Mouse (Mus musculus): ENCODE results near the gene Plpp2. TPM values are rescaled to one million over a fixed set of nuclear protein-coding genes. Genes with fewer than 3 reads are reported as not detected.

Plpp2 gene
- total RNA-seq, 4 experiments from 2014 or later: 0.29 to 1.3 (median 0.50) TPM

DNA sequence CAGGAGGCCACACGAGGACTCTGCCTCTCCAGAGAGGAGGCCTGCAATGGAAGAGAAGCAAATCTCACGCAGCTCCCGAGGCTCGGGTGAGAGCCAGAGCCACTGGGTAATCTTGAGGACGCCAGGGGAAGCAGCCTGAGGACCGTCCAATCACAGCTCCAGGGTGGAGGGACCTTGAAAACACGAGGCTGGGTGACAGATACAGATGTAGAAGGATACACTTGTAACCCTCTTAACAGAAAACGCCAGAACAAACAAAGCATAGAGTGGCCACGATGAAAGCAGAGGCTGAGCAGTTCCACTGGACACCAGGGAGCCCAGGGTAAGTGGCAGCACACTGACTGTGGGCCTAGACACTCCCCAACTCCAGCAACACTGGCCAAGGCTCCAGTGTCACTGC is 16.8 kb upstream of the Plpp2 start:
- DNase-seq (ENCODE audit: low spot score in 2 of 2): no peak

DNA sequence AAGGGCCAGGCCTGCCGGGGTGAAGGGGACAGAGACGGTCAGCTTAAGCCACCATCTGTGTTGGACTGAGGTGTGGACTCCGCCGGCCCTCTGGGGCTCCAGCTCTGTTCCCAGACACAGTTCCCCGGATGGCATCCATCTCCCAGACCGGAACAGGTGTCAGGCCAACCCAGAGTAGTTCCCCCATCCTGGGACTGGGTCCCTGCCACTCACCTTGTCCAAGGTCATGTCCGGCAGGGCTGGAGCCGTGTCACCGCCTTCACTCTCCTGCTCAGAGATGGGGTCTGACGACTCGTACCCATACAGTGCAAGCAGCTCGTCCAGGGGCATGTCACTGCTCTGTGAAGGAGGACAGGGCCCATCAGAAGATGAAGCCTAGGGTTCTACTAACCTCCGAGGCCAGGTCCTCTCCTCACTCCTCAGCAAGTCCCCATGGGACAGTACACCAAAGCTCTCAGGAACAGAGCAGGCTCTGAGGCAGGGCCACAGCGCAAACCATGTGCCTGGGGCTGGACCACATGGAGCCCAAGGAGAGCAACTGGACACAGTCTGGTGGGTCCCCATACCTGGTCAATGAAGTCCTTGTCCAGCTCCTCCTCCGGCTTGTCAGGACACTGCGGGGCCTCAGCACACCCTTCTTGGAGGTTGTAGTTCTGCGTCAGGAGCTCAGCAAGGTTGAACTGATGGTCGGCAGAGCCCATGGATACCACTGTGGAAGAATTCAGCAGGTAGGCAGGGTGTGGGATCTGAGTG is 15.6 kb upstream of the Plpp2 start:
- no peak for DNase-seq (ENCODE audit: low spot score in 2 of 2)

DNA sequence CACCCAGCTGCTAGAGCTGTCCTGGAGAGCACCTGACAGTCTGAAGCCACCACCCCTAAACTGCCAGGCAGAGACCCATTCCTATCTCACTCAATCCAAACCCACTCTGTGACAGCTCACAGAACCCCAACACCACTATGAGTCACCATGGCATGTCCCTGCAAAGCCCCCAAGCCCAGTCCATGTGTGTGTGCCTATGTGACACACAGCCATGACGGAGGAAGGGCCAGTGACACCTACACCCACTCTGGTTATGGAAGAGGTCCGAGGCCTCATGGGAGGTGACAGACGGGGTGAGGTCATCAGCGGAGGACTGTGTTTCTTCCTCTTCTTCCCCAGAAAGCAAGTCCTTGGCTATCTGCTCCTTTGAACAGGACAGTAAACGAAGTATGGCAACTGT is 14.9 kb upstream of the Plpp2 start:
- no peak for DNase-seq (ENCODE audit: low spot score in 2 of 2)

DNA sequence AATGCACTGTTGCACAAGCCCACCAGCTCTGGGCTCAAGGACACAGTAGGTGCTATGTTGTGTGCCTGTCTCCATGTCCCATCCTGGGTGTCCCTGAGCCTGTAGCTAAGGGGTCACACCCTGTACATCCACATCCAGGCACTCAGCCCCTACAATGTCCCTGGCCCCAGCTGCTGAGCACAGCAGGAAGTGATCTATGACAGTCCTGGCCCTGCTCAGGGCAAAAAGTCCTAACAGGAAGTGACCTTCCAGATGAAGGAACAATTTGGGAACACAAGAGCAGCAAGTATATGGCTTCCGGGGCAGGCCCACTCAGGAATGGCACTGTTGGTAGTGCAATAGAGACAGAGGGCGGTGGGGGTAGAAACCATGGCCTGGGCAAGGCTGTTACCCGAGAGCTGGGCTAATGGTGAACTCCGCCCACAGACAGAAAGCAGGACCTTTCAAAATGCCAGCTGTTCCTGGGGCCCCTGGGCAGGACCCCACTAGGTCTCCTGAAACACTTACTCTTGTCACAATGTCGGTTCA is 13.6 kb upstream of the Plpp2 start:
- no peak for DNase-seq (ENCODE audit: low spot score in 2 of 2)

DNA sequence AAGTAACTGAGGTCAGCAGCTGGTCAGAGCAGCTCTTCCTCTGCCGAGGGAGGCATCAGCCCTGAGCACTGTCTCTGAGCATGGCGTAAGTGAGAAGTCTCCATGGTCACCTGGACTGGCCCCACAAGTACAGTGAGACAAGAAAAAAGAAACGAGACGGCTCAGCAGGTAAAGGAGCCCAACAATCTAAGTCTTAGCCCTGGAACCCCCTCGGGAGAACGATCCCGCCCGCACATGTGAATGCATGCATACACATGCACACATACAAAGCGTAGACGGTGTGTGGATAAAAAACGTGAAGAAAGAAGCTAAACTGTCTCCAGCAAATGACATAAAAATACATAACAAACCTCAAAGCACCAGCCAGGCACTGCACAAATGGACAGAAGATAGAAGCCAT is 12.9 kb upstream of the Plpp2 start:
- DNase-seq (ENCODE audit: low spot score in 2 of 2): no peak

DNA sequence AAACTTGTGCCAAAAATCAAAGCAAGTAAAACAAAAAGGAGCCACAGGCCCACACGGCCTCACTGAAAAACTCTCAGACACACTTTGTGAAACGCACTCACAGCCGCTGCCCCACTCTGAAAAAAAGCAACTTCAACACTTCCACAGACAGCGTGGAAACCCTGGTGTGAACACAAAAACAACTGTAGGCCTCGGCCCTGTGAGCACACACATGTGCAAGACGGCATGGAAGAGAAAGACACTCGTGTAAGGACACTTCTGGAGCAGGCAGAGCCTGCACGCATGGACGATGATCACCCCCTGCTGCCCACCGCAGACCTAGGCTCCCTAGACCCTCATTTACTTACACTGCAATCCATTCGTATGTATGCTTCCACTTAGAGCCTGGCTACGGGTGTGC is 12.3 kb upstream of the Plpp2 start:
- DNase-seq (ENCODE audit: low spot score in 2 of 2): no peak

DNA sequence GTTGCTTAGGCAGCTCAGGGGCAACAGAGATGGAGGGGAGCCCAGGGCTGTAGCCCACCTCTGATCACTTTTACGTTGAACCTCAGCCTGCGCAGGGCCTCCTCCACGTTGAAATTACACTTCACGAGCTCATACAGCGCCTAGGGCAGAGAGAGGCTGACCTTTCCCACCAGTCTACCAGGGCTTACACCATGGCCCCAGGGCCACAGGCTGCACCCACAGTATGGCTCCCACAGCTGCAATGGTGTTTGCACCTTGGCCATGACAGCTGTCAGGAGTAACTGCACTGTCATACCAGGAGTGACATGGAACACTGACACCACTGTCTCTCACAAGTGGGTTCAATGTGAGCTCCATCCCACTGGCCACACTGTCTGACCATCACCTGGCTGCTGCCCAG is 11.0 kb upstream of the Plpp2 start:
- DNase-seq (ENCODE audit: low spot score in 2 of 2): peak in 1 of 2 experiments; percentile 1

DNA sequence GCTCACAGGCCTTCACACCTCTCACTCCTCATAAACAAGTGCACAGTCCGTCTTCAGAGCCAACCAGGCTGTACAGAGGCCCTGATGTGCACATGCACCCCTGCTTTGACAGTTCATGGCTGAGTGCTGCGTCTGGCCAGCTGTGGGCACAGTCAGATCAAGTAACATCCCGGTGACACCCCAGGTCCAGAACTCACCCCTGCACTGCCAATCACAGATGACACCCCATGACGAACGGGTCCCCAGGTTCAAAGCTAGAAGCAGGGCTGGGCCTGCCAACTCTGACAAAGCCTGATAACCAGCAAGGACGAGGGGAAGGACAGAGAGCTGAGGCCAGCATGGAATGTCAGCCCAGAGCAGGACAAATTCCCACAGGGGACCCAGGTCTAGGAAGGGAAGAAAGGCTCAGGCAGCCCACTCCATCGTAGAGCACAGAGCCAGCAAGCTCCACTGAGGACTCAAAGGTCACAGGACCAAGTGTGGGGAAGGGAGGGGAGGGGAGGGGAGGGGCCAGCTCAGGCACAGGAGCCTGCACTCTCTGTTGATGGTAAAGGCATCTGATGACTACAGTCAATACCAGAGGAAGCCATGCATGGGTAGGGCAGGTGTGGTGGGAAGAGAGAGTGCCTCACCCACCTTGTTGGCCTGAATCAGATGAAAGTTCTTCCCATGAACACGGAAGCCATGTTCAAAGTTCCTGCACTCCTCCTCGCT is 10.4 kb upstream of the Plpp2 start:
- DNase-seq (ENCODE audit: low spot score in 2 of 2): no peak

DNA sequence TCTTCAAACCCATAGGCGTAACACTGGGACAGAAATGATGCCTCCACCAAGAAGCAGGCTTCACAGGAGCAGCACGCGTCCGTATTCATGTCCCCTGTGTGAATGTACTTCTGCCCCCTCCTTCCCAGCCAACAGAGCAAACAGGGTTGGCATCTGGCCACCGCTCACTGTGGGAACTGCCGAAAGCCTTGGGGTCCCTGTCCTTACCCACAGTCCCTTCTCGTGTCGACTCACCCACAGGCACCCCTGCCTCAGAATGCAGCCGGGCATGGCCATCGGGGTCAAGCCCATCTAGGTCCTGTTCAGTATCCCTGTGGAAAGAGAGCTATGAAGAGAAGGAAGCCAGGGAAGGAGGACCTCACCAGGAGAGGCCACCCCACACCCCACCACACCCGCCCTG is 8.6 kb upstream of the Plpp2 start:
- peak in 1 of 2 experiments; percentile 2 for DNase-seq (ENCODE audit: low spot score in 2 of 2)

DNA sequence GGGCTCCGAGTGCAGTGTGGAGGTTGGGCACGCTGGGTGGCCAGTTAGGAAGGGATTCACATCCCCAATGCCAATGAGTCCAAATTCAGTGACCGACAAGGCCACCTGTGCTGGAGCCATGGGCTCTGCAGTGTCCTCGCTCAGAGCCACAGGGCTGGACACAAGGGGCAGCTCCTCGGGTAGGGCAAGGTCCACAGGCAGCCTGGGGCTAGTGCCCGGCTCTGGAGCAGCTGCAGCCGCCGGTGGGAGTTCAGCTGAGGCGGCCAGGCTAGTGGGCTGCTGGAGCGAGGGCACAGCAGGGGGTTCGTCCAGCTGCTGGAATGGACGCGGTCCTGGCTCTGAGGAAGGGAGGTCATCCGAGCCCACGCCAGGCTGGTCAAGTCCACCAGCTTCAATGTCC is 7.9 kb upstream of the Plpp2 start:
- DNase-seq (ENCODE audit: low spot score in 2 of 2): peak in 1 of 2 experiments; percentile 2

DNA sequence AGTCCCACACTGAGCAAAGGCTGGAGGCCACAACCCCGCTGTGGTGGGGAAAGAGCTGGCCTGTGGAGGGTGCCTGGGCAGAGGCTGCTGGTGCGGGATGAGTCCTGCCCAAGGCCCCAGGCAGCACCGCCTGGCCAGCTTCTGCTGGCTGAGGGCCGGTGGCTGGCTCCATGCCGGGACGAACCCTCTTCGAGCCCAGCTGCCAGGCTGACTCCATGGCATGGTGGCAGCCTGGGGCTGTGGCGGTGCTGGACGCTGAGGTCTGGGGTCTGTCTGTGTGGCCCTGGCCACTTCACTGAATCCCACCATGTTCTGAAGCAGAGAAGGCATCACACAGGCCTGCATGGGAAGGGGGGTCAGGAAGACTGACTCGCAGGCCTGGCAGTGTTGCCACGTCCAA is 7.2 kb upstream of the Plpp2 start:
- peak in 1 of 2 experiments; percentile 3 for DNase-seq (ENCODE audit: low spot score in 2 of 2)

DNA sequence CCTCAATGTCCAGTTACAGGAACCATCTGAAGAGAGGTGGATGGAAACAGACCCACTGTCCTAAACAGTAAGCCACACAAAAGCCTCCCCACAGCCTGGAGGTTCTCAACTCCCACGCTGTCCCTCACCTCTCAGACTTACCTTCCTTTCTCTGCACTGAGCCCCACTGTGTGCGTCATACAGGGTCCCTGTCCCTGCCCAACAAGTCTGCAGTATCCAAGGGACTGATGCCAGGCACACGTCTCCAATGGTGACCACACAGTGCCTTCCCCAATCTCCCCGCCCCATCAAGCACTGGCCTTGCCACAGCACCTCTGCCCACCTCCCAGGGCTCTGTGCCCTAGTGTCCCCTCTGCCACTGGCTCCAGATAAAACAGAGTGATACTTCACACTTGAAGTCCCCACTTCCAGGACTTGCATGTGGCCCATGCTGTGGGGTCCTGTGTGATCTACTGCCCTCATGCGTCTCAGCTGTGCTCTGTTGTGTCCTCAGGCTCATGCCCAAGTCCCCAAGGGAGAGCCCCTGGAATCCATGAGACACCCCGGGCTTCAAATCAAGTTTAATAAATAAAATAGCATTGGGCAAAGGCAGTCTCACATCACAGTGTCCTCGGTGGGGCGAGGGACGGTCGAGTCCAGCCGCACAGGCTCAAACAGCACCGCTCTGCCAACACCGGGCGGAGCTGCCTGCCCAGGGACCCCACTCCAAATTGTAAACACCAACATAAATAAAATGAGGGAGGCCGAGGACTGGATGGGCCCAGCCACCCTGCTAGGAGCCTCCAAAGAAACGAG is 6.3 kb upstream of the Plpp2 start:
- DNase-seq (ENCODE audit: low spot score in 2 of 2): peak in 1 of 2 experiments; percentile 2

DNA sequence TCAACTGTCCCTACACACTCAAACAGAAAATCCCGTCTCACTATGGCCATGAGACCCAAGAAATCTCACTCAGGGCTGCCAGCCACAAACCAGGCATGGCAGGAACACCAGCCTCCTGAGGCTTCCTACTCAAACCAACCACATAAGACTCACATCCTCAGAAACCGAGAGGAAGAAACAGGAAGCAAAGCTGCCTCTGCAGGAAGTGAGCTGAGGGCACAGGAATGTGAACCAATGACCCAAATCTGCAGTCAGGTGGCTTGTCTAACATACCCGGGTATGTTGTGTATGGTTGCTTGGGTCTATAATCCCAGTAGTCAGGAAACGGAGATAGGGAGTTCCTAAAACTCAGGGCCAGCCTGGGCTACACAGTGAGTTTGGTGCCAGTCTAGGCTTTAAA is 5.3 kb upstream of the Plpp2 start:
- DNase-seq (ENCODE audit: low spot score in 2 of 2): no peak

DNA sequence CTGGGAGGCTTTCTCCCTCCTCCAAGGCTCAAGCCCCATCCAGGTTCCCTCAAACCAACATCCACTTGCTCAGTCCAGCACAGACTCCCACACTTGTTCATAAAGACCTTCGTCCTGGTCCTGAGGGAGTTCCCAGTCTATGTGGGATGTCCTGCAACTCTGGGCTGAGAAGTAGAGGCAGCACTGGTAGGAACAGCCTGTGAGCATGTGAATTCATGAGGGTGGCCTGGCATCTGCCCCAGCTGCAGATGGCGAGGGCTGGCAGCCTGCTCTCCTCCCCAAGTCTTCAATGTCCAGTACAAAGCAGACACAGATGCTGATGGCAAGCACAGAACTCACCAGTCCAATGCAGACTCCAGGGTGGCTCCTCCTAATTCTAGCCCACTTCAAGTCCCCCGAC is 4.7 kb upstream of the Plpp2 start:
- DNase-seq (ENCODE audit: low spot score in 2 of 2): no peak

DNA sequence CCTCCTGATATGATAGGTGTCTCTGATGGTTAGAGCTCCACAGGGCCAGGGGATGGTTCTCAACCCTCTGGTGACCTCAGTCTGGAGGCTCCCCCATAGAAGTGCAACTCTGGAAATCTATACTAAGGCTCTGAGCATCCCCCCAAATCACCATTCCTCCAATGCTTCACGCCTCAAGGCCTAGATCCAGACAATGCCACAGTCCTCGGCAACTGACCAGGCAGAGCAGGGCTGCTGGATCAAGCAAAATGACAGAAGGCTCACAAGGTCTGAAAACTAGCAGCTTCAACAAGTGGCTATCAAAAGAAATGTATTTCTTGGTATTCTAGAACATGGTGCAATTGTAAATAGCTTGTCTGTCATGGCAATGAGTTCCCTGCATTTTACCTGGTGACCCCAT is 4.2 kb upstream of the Plpp2 start:
- DNase-seq (ENCODE audit: low spot score in 2 of 2): no peak

DNA sequence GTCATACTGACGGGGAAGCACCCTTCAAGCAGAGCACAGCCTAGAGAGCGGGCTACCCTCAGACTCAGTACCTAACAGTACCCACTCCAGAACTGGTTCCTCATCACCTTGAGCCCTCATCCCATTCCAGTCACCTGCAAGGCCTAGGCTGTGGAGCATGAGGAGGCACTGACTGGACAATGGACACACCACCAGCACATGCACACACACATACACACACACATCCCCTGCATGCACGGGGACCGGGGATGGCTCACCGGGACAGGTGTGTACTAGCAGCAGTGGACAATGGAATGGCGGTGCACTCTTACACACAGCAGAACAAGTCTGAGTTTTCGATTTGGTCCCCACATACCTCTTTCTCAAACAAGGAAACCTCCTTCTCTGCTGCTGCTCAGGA is 3.7 kb upstream of the Plpp2 start:
- no peak for DNase-seq (ENCODE audit: low spot score in 2 of 2)

DNA sequence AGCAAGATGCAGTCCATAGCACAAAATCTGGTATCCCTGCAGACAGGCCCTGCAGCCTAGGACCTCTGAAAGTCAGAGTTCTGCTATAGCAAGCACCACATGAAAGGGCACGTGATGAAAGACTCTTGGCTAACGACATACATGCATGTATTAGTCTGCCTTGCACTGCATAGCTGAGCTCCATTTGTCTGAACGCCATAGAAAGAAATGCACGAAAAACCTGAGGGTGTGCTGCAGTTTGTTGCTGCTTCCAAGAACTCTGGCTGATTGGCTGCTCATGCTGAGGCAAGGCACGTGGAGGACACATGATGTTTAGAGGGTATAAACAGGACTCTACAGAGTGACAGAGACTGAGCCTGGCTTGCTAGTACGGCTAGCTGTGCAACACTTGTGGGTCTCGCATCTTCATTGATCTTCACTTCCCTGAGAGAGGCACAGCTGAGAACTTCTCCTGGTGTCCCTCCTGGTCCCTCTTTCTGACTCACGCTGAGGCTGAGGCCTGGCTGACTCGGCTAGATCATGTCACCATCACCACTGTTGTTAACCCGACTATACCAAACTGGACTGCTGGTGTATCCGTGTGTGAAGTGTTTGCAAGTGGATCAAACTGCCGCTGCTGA is 3.0 kb upstream of the Plpp2 start:
- no peak for DNase-seq (ENCODE audit: low spot score in 2 of 2)

DNA sequence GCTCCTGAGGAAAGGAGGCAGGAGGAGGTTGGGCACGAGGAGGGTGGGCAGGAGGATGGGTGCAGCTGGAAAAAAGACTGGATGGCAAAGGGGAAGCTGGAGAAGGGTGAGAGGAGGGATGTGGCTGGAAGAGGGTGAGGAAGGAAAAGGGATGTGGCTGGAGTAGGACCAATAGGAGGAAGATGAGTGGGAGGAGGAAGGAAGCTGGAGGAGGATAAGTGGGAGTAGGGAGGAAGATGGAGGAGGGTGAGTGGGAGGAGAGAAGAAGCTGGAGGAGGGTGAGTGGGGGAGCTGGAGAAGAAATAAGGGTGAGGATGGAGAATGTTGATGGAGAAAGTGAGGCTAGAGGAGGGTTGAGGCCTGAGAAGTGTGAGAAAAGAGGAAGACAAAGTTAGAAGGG is 1.8 kb upstream of the Plpp2 start:
- DNase-seq (ENCODE audit: low spot score in 2 of 2): no peak

DNA sequence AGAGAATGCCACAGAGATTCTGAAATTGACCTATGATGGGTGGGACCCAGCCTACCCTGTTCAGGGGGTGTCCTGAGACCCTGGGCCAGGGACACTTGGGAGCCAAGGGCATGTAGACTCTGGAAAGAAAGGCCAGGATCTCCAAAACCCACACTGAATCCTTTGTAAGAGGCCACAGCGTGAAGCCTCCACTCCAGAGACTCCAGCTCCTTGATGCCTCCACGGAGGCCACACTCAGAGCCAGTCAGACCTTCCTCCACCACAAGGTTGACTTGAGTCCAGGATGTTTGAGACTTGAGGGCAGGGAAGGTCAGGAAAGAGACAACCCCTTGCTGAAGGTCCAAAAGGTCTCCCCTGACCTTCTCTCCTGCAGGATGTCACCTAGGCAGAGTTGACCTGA is 830 bp upstream of the Plpp2 start:
- DNase-seq (ENCODE audit: low spot score in 2 of 2): no peak

DNA sequence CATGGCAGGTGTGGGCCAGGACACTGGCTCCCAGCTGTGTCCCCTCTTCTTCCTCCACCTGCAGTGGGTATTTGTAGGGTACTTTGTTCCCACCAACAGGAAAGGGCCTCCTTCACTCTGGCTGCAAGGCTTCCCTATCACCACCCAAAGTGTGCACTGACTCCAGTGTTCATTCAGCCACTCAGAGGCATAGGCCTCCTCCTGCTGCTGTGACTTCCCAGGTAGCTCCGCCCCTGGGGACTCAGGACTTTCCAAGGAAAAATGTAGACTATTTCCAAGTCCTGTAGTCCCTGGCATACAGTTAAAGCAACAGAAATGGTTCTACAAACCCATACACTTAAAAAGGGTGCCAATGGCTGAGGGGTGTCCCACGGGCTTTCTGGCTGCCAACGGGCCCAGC is 918 bp downstream of the Plpp2 start:
- DNase-seq (ENCODE audit: low spot score in 2 of 2): no peak

DNA sequence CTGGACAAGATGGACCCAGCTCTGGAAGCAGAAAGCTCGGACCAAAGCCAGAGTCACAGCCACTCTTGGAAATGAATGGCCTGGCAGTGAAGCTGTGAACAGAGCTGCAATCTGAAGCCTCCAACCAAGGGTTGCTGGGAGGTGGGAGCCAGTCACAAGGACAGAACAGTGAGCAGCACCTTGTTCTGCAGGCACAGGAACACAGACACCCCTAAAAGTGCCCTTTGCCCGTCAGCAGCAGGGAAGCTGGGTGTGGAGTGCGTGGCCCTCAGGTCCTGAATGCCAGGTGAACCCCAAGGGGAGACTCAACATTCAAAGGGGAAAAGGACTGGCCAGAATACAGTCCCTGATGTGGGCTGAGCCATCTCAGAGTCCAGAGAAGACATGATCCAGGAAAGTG is 2.0 kb downstream of the Plpp2 start:
- DNase-seq (ENCODE audit: low spot score in 2 of 2): no peak

DNA sequence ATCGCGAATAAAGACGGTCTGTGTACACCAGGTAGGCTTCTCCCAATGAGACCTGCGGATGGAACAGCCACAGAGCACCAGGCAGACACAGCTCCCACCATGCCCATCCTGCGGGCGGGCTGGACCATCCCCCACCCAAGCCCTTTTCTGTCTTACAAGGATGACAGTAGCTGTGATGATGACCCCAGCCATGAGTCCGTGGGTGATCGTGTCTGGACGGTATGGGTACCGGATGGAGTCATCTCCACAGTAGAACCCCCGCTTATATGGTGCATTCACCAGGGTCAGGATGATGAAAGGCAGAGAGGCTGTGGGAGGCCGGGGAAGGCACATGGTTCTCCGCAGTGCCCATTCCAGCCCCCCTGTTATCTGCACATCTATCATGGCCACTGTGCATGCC is 2.9 kb downstream of the Plpp2 start:
- DNase-seq (ENCODE audit: low spot score in 2 of 2): peak in 1 of 2 experiments; percentile 1
